In the genomic region with DNA sequence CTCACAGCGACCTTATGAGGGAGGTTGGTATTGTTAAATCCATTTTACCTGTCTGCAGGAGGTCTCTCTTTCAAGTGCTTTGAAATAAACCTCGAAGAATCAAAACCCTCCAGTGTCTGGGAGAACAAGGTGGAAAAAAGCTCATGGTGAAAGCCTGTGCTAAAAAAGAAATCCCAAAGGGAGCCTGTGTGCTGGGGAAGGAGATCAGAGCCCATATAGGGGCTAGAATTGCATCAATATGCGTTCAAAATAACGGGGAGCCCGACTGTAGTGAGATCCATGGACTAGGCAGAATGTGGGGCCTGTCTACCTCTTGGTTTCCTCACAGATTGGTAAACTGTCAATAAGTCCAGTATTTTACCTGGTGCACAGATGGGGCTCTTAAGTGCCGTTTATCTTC, we compare ENCODE assay signal across 25 mouse cellular contexts.
DNase-seq lines count a peak whose midpoint lies in the region; ATAC-seq and TF ChIP-seq lines count a peak whose summit lies in the region.
"Had no signal": no experiment of that assay in that cellular context is flagged by ENCODE, and none has a peak within 500 bp of the region (broad histone marks: within the 10 kb centered on the region; RNA-seq: fewer than 3 reads in every experiment).

No protein-coding gene starts in this region.

- H3K9ac ChIP-seq in forebrain, embryonic 14.5 days (ENCODE audit: low read length), result no peak overlapping the region
- no peak overlapping the region for H3K9ac ChIP-seq in forebrain, embryonic 15.5 days (replicated peaks)
- no peak overlapping the region for H3K9ac ChIP-seq in midbrain, embryonic 13.5 days (replicated peaks)
- no peak overlapping the region for H3K9ac ChIP-seq in midbrain, embryonic 11.5 days (ENCODE audit: low read length)
- no peak overlapping the region for H3K9ac ChIP-seq in midbrain, embryonic 15.5 days
- no peak overlapping the region for H3K9ac ChIP-seq in midbrain, postnatal 0 days (replicated peaks; ENCODE audit: low read length, poor library complexity, severe bottlenecking)
- no peak overlapping the region for H3K9ac ChIP-seq in midbrain, embryonic 16.5 days (ENCODE audit: low read depth, low read length)
- H3K9ac ChIP-seq: embryonic facial prominence, embryonic 13.5 days; embryonic facial prominence, embryonic 15.5 days; forebrain, embryonic 13.5 days had no signal

- no peak for TF ChIP-seq CTCF in midbrain, postnatal 0 days (IDR thresholded peaks at IDR 0.05)

- H3K4me3 ChIP-seq in forebrain, embryonic 14.5 days (ENCODE audit: low read depth, low read length), result no peak overlapping the region
- no peak overlapping the region for H3K4me3 ChIP-seq in forebrain, embryonic 15.5 days
- no peak overlapping the region for H3K4me3 ChIP-seq in midbrain, embryonic 13.5 days (replicated peaks)
- no peak overlapping the region for H3K4me3 ChIP-seq in midbrain, embryonic 11.5 days (ENCODE audit: low read depth, low read length)
- no peak overlapping the region for H3K4me3 ChIP-seq in midbrain, embryonic 15.5 days
- no peak overlapping the region for H3K4me3 ChIP-seq in midbrain, postnatal 0 days (ENCODE audit: low read depth, low read length)
- H3K4me3 ChIP-seq in midbrain, embryonic 16.5 days (ENCODE audit: low read depth, low read length), result no peak overlapping the region
- H3K4me3 ChIP-seq: embryonic facial prominence, embryonic 13.5 days; embryonic facial prominence, embryonic 15.5 days; erythroblast, embryonic 14.5 days; forebrain, embryonic 13.5 days had no signal

- H3K27me3 ChIP-seq in forebrain, embryonic 14.5 days (replicated peaks; ENCODE audit: control insufficient read depth, insufficient read depth, low read length), result no peaks in the 10 kb centered on the region
- no peaks in the 10 kb centered on the region for H3K27me3 ChIP-seq in forebrain, embryonic 15.5 days
- H3K27me3 ChIP-seq in midbrain, embryonic 13.5 days, result no peaks in the 10 kb centered on the region
- no peaks in the 10 kb centered on the region for H3K27me3 ChIP-seq in midbrain, embryonic 11.5 days (ENCODE audit: control insufficient read depth, insufficient read depth, low read length)
- no peaks in the 10 kb centered on the region for H3K27me3 ChIP-seq in midbrain, embryonic 15.5 days (replicated peaks)
- H3K27me3 ChIP-seq in midbrain, postnatal 0 days (ENCODE audit: insufficient read depth, low read length), result no peaks in the 10 kb centered on the region
- no peaks in the 10 kb centered on the region for H3K27me3 ChIP-seq in midbrain, embryonic 16.5 days (ENCODE audit: control insufficient read depth, insufficient read depth, low read depth, low read length)
- H3K27me3 ChIP-seq: CH12.LX; embryonic facial prominence, embryonic 13.5 days; embryonic facial prominence, embryonic 15.5 days; forebrain, embryonic 13.5 days; Patski had no signal

- DNase-seq in forebrain, embryonic 14.5 days (ENCODE audit: low spot score), result no peak
- no peak for DNase-seq in midbrain, embryonic 11.5 days (ENCODE audit: low spot score, missing footprints)
- DNase-seq in midbrain, postnatal 0 days (ENCODE audit: low spot score), result no peak
- no peak for DNase-seq in frontal cortex, postnatal 36 days (ENCODE audit: low spot score in 2 of 2)
- DNase-seq: adrenal gland, adult 8-10 months; adrenal gland, postnatal 14 days; adrenal gland, postnatal 36 days; B cell, adult 2 months; cerebellum, adult 11-12 months; cerebellum, adult 2 months; cerebellum, postnatal 36 days; embryo, embryonic 11 days had no signal

- ATAC-seq in forebrain, embryonic 14.5 days, result peak; percentile 29; the same call in 1 of the 2 replicates
- no peak; the same call in 1 of the 2 replicates for ATAC-seq in forebrain, embryonic 15.5 days (replicated peaks)
- peak; percentile 9; the same call in 1 of the 2 replicates for ATAC-seq in midbrain, embryonic 13.5 days
- no peak for ATAC-seq in midbrain, embryonic 11.5 days (ENCODE audit: low FRiP score)
- peak; percentile 73 for ATAC-seq in midbrain, embryonic 15.5 days (replicated peaks)
- no peak for ATAC-seq in midbrain, postnatal 0 days (ENCODE audit: low FRiP score)
- peak; percentile 68 for ATAC-seq in midbrain, embryonic 16.5 days
- ATAC-seq: activated CD4-positive, CD25-positive, alpha-beta regulatory T cell, adult 4 months; CD4-positive, CD25-positive, alpha-beta regulatory T cell, adult 4 months; Patski had no signal

- WGBS in forebrain, embryonic 14.5 days, result 27% methylated on average over 6 of the region's 6 CpGs
- WGBS in forebrain, embryonic 15.5 days, result 29% methylated on average over 6 of the region's 6 CpGs
- 61% methylated on average over 6 of the region's 6 CpGs for WGBS in midbrain, embryonic 13.5 days
- WGBS in midbrain, embryonic 11.5 days, result 61% methylated on average over 6 of the region's 6 CpGs
- 57% methylated on average over 6 of the region's 6 CpGs for WGBS in midbrain, embryonic 15.5 days
- 56% methylated on average over 6 of the region's 6 CpGs for WGBS in midbrain, postnatal 0 days
- 50% methylated on average over 6 of the region's 6 CpGs for WGBS in midbrain, embryonic 16.5 days

- H3K4me1 ChIP-seq in forebrain, embryonic 14.5 days (ENCODE audit: control insufficient read depth, insufficient read depth, low read length), result no peaks in the 10 kb centered on the region
- H3K4me1 ChIP-seq in forebrain, embryonic 15.5 days, result no peaks in the 10 kb centered on the region
- H3K4me1 ChIP-seq in midbrain, embryonic 13.5 days (replicated peaks), result 0 out of 2 replicates have a peak, but pooled peaks cover 2% of the 10 kb centered on the region
- no peaks in the 10 kb centered on the region for H3K4me1 ChIP-seq in midbrain, embryonic 11.5 days (ENCODE audit: control insufficient read depth, insufficient read depth, low read length)
- H3K4me1 ChIP-seq in midbrain, embryonic 15.5 days, result peaks cover 2% of the 10 kb centered on the region; the same call in 1 of the 2 replicates
- H3K4me1 ChIP-seq in midbrain, postnatal 0 days (ENCODE audit: insufficient read depth, low read length), result no peaks in the 10 kb centered on the region
- H3K4me1 ChIP-seq in midbrain, embryonic 16.5 days (ENCODE audit: control insufficient read depth, insufficient read depth, low read length), result no peaks in the 10 kb centered on the region
- H3K4me1 ChIP-seq: embryonic facial prominence, embryonic 13.5 days; embryonic facial prominence, embryonic 15.5 days; forebrain, embryonic 13.5 days had no signal

- H3K4me2 ChIP-seq in forebrain, embryonic 14.5 days (ENCODE audit: low read length), result no peak overlapping the region
- no peak overlapping the region for H3K4me2 ChIP-seq in forebrain, embryonic 15.5 days (replicated peaks)
- H3K4me2 ChIP-seq in midbrain, embryonic 13.5 days (replicated peaks), result no peak overlapping the region
- H3K4me2 ChIP-seq in midbrain, embryonic 11.5 days, result no peak overlapping the region
- H3K4me2 ChIP-seq in midbrain, embryonic 15.5 days, result no peak overlapping the region
- no peak overlapping the region for H3K4me2 ChIP-seq in midbrain, postnatal 0 days (ENCODE audit: low read depth, low read length, poor library complexity, severe bottlenecking)
- H3K4me2 ChIP-seq in midbrain, embryonic 16.5 days (ENCODE audit: low read length), result no peak overlapping the region
- H3K4me2 ChIP-seq: embryonic facial prominence, embryonic 13.5 days; embryonic facial prominence, embryonic 15.5 days; forebrain, embryonic 13.5 days had no signal

- no peaks in the 10 kb centered on the region for H3K36me3 ChIP-seq in forebrain, embryonic 14.5 days (ENCODE audit: control insufficient read depth, insufficient read depth, low read length)
- no peaks in the 10 kb centered on the region for H3K36me3 ChIP-seq in forebrain, embryonic 15.5 days
- H3K36me3 ChIP-seq in midbrain, embryonic 13.5 days, result no peaks in the 10 kb centered on the region
- no peaks in the 10 kb centered on the region for H3K36me3 ChIP-seq in midbrain, embryonic 11.5 days (ENCODE audit: control insufficient read depth, insufficient read depth, low read length)
- no peaks in the 10 kb centered on the region for H3K36me3 ChIP-seq in midbrain, embryonic 15.5 days (replicated peaks)
- no peaks in the 10 kb centered on the region for H3K36me3 ChIP-seq in midbrain, postnatal 0 days (ENCODE audit: insufficient read depth, low read length)
- H3K36me3 ChIP-seq in midbrain, embryonic 16.5 days (ENCODE audit: control insufficient read depth, insufficient read depth, low read length), result no peaks in the 10 kb centered on the region
- H3K36me3 ChIP-seq: embryonic facial prominence, embryonic 13.5 days; embryonic facial prominence, embryonic 15.5 days; G1E had no signal

- H3K27ac ChIP-seq in forebrain, embryonic 14.5 days (ENCODE audit: low read depth, low read length), result no peak overlapping the region
- no peak overlapping the region for H3K27ac ChIP-seq in forebrain, embryonic 15.5 days (replicated peaks)
- H3K27ac ChIP-seq in midbrain, embryonic 13.5 days, result no peak overlapping the region
- no peak overlapping the region for H3K27ac ChIP-seq in midbrain, embryonic 11.5 days (ENCODE audit: low read depth, low read length)
- H3K27ac ChIP-seq in midbrain, embryonic 15.5 days, result no peak overlapping the region
- H3K27ac ChIP-seq in midbrain, postnatal 0 days (ENCODE audit: low read depth, low read length), result no peak overlapping the region
- H3K27ac ChIP-seq in midbrain, embryonic 16.5 days (ENCODE audit: low read length), result no peak overlapping the region
- H3K27ac ChIP-seq: embryonic facial prominence, embryonic 13.5 days; embryonic facial prominence, embryonic 15.5 days; forebrain, embryonic 13.5 days had no signal

- H3K9me3 ChIP-seq in forebrain, embryonic 14.5 days (replicated peaks; ENCODE audit: control insufficient read depth, low read length), result no peaks in the 10 kb centered on the region
- H3K9me3 ChIP-seq in forebrain, embryonic 15.5 days, result no peaks in the 10 kb centered on the region
- H3K9me3 ChIP-seq in midbrain, embryonic 13.5 days, result no peaks in the 10 kb centered on the region
- H3K9me3 ChIP-seq in midbrain, embryonic 11.5 days (ENCODE audit: control insufficient read depth, low read length), result no peaks in the 10 kb centered on the region
- no peaks in the 10 kb centered on the region for H3K9me3 ChIP-seq in midbrain, embryonic 15.5 days
- no peaks in the 10 kb centered on the region for H3K9me3 ChIP-seq in midbrain, postnatal 0 days (ENCODE audit: low read length)
- no peaks in the 10 kb centered on the region for H3K9me3 ChIP-seq in midbrain, embryonic 16.5 days (replicated peaks; ENCODE audit: control insufficient read depth, low read length, poor library complexity, severe bottlenecking)
- H3K9me3 ChIP-seq: embryonic facial prominence, embryonic 13.5 days; embryonic facial prominence, embryonic 15.5 days; forebrain, embryonic 13.5 days; G1E had no signal

Comparison
In these comparisons a context has a peak if more than half of its experiments do, and no peak if none do; other contexts are left out.
1. ATAC-seq: peak in forebrain, embryonic 14.5 days (single experiment), midbrain, embryonic 13.5 days (single experiment), midbrain, embryonic 15.5 days (single experiment) and midbrain, embryonic 16.5 days (single experiment); none in forebrain, embryonic 15.5 days (single experiment), midbrain, embryonic 11.5 days (single experiment) and midbrain, postnatal 0 days (single experiment).